Mouse (Mus musculus) forelimb bud, embryonic 11.5 days (tissue): Measurements from ENCODE around the gene Rapgef5.
A peak's percentile ranks its signal among the peaks of the same experiment; 100 is the strongest.

Experiments
- DNase-seq: peaks from one replicate; pipeline ENCODE4 v3.0.0-alpha.2; 2012; ENCODE audit warnings: low read depth, low spot score

Gene Rapgef5

GRCm38 (mm10) chr12:117669610-117670400, 153.5 kb downstream of the Rapgef5 start:
- no peak for DNase-seq

GRCm38 (mm10) chr12:117673188-117673587, 156.9 kb downstream of the Rapgef5 start:
- DNase-seq, result no peak

- DNase-seq, result no peak
Observed at GRCm38 (mm10) chr12:117674511-117674910, 158.2 kb downstream of the Rapgef5 start.

DNA sequence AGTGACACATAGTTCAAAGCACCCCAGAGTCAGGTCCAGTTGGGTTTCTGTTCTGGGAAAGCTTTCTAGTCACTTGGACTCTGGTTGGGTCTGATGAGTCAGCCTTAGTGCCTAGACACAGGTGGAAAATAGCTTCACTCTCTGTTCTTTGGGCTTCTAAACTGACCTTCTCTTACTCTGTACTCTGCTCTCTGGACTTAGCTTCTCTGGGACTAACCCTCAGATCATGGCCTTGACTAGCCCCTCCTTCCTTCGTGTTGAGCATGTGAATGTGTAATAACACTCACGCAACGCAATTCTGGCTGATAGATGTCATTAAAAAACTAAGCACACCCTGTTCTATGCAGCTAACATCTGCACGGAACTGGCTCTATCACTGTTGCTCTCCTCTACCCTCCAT, 160.0 kb downstream of the Rapgef5 start:
- no peak for DNase-seq

DNA sequence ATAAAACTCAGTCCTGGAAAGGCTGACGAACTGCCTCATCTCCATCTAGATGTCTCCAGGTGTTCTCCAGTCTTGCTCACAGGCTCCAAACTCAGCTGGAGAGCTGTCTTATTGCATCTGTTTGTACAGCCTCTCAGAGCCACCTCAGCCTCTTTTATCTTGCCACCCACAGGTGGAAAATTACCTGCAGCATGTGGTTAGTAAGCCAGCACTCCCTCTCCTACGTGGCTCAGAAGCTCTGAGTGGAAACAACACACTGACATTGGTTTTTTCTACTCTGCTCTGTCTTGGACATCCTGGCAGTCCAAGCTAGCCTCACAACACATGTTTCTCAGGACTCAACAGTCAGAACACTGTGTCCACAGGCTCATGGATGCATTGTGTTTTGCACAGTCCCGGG, 162.6 kb downstream of the Rapgef5 start:
- DNase-seq, result no peak

DNA sequence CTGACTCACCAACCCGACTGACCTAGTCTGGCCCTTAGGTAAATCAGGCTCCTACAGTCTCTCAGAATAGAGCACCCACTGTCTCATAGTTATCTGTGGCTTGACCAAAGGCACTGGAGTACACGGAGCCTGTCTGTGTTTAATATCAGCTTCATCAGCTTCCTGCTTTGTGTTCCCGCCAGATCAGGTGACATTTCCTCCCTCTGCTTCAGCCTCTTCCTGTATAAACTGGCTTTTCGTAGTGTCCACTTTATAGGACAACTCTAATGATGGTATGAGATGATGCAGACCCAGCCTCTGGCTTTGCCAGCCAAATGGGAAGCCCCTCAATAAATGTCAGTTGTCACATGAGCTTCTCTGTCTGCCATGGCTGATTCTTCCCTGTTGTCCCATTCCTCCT, 163.5 kb downstream of the Rapgef5 start:
- DNase-seq, result no peak

GRCm38 (mm10) chr12:117681273-117681672, 165.0 kb downstream of the Rapgef5 start:
- no peak for DNase-seq

DNA sequence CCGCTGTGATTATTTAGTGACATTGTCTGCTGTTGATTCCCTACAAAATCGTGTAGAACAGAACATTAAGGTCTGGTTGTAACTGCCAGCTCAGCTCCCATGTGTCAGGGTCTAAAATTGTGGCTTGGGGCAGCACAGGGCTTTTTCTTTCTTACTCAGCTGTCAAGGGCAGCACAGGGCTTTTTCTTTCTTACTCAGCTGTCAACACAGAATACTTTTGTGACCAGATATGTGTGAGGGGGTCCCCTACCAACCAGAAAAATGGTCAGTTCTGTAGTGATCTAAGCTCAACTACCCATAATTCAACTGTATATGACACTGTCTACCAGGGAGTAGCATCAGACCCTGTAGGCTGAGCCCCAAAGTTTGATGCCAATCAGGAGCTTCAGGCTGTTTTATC, 167.1 kb downstream of the Rapgef5 start:
- no peak for DNase-seq

- DNase-seq, result no peak
Observed at GRCm38 (mm10) chr12:117683984-117684383, 167.7 kb downstream of the Rapgef5 start.

DNA sequence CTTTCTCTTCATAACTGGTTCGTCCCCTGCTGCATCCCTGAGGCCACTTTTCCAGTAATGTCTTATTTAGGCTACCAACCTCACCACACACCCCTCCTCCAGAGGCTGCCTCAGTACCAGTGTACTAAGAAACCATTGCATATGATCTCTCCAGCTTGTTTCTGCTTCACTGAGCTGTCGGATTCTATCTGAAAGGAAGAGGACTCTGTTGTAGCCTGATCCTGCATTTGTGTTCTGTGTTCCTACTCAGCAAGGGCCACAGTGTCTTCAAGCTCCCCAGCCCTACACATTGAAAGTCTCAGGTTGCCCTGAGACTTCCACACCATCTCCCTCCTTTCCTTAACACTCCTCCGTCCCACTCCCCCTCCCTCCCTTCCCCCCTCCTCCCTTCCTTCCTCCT, 168.5 kb downstream of the Rapgef5 start:
- DNase-seq, result no peak

DNA sequence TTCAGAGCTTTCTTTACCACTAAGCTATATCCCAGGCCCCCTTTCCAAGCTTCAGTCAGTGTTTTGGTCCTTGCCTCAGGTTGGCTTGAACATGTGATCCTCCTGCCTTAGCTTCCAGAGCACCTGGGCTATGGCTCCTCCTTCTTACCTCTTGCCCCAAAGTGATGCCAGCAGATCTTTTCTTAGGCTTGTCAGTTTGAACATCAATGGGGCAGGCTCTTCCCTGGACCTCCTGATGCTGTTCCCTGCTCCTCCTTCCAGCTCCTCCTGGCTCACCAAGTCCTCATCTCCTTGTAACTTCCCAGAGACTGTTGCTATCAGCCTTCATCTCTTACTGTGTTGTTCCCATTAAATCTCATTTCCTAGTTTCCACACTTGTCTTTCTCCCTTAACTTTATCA, 169.1 kb downstream of the Rapgef5 start:
- DNase-seq, result no peak

DNA sequence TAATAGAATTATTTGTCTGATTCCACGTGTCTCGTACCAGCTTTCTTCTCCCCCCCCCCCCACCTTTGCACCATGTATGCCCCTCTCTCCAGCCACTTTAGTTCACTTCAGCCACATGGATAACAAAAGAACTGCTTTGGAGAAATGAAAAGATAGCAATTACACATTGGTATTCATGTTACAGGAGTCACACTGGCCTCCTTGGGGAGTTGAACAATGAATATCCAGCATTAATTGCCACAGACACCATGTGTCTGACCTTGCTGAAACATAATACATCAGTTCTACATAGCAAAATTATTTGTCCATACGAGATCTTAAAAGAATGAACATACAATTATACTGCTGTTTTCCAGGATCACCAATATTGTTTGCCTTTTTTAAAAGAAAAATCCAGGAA, 170.5 kb downstream of the Rapgef5 start:
- no peak for DNase-seq

- DNase-seq, result peak; percentile 80
Observed at GRCm38 (mm10) chr12:117688655-117689548, 172.6 kb downstream of the Rapgef5 start.

DNA sequence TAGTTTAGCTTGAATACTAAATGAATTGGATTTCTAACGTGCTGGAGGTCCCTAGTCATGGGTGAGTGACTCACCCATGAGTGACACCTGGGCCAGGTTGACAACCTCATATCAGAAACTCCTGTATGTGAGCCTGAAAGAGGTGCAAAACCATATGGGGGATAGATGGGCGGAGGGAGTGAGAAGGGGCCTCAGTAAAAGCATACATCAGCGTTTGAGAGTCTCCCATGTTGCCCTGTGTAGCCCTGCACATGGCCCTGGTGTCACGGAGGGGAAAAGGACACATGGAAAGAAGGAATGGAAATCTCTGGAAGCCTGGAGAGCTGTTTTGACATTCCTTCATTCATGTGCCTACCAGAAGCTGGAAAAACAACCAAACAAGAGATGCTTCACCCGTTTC, 175.1 kb downstream of the Rapgef5 start:
- no peak for DNase-seq

- DNase-seq, result no peak
Observed at GRCm38 (mm10) chr12:117692775-117693174, 176.5 kb downstream of the Rapgef5 start.

- DNase-seq, result no peak
Observed at GRCm38 (mm10) chr12:117699950-117700665, 183.8 kb downstream of the Rapgef5 start.

DNA sequence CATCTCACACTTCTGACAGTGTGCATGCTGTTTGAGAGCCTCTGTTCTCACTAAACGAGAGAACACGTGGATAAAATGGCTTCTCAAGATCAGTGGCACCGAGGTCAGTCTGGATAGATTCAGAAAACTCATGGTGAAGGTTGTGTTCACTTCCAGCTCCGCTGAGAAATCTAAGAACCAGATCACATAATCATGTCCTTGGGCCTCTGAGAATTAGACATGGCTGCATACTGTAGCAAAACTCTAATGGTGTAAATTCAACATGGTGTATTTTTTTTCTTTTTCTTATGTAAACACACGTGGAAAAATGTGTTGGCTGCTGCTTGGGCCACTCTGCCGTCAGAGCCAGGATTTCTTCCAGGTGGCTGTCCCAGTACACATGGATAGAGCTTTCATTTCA, 184.6 kb downstream of the Rapgef5 start:
- no peak for DNase-seq

DNA sequence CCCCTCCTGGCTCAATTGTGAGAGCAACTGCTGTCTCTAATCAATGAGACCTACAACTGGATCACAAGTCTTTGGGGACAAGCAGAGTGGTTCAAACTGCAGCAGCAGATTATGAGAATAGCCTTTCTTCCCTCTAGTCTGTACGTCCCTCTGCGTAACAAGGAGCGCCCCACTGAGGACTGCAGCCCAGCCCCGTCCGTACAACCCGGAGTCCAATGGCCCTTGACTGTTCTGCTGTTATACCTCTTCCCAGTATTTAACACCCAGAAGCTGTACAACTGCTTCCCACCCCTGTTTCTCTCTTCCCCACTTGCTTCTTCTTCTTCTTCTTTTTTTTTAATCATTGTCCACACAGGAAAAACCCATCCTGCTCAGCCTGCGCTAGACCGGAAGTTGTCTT, 186.0 kb downstream of the Rapgef5 start:
- no peak for DNase-seq

- no peak for DNase-seq
Observed at GRCm38 (mm10) chr12:117702928-117703327, 186.6 kb downstream of the Rapgef5 start.

DNA sequence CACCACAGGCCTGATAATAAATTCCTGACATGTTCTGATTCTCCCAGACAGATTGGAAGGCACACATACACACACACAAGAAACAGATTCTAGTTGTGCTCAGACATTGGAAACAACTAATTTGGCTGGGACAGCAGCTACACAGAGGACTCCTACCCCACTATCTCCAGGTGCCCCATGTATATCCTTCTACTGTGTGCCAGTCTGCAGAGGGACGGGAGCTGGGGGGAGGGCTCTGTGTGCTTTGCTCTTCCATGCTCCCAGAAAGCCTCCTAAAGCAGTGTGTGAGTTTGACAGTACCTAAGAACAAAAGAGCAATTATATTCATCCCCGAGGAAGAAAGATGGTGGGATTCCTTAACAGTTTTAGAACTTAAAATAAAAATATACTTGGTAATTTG, 187.1 kb downstream of the Rapgef5 start:
- no peak for DNase-seq

DNA sequence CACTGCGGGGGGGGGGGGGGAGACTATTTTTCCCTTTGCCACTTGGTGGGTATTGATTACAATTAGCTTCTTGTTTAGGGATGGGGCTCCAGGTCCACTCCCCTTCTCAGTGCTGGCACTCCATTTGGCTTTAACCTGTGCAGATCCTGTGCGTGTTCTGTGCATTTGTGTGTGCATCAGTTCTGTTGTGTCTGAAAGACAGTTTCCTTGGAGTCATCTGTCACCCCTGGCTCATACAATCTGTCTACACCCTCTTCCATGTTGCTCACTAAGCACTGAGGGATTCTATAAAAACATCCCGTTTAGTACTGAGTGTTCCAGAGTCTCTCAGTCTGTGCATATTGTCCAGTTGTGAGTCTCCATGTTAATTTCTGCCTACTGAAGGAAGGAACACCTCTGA, 189.0 kb downstream of the Rapgef5 start:
- DNase-seq, result no peak

GRCm38 (mm10) chr12:117709280-117709679, 193.0 kb downstream of the Rapgef5 start:
- no peak for DNase-seq
